Mouse (Mus musculus): ENCODE results near the gene Ttc24. TPM values are rescaled to one million over a fixed set of nuclear protein-coding genes. Genes with fewer than 3 reads are reported as not detected.

Ttc24 gene
- not detected in 2 replicates for polyA plus RNA-seq (2012; rRNA removed; ENCODE audit: low replicate concordance)

GRCm38 (mm10) chr3:88078204-88078603 is at the start of gene Ttc24:
Gene Ttc24 (minus strand): TSS chr3:88078304.

GRCm38 (mm10) chr3:88081345-88082223 is 3.5 kb upstream of the Ttc24 start, which contains the start of gene Iqgap3:
Gene Iqgap3 (plus strand): TSS chr3:88081971.

DNA sequence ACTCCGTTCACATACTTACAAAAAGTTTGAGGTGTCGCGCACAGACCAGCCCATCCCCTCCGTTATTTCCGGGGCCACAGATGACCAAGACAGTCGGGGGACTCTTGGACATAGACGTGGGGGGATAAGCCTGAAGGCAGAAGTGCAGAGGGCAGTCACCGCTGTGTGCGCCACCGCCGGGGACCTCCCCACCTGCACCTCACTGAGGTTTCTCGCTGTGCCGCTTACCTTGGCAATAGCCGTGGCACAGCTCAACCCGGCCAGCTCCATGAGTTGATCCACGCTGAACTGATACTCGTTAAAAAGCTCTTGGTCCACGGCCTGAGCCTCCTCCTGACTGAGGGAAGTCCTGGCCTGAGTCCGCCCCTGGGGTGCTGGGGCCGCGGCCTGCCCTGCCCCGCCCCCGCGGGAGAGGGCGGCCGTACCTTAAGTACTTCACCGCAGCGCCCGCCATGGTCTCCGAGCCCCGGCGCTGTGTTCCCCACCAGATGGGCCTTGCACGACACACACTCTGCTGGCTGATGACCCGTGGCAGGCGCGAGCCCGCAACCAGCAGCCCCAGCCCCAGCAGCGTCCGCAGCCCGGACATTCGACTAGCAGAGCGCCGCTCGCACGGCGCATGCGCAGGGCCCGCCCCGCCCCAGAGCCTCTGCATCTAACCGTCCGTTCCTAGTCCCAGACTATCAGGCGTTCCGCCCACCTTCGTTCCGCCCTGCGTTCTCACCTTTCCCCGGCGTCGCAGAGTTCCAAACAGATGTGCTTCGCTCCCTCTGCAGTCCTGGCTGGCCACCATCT is 20.0 kb downstream of the Ttc24 start, which contains the start of gene Naxe:
Gene Naxe, minus strand, starts transcription at position 594 of the 795 bp plus-strand sequence.

DNA sequence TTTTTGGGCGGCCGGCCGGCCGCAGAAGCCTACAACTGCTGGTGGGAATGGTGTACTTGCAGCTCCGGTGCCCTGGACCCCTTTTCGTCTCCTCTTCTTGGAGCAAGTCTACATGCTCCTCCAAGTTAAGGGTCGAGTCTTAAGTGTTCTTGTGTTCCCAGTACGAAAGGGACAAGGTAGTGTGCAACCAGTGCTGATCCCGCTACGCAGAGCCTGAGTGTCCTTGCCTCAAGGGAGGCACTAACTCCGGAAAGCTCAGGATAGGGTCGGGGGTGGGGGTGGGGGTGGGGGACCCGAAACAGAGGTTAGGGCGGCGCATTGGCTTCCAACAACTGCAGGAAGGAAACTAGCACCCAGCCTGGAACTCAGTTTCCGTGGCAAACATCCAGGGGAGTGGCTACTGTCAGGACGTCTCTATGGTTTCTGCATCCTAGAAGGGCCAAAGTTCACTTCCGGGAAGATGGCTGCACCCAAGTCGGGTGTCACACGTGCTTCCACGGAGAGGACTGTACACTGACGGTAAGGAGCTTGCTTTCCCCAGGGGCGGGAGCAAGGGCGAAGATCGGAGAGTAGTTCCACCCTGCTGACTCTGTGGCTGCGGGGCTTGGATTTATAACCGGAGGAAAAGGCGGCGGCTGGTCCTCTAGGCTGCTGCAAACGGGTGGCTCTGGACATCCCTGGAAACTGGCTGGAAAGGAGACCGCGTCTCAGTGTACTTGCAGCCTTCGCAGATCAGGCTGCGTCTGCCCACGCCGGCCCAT is 35.3 kb downstream of the Ttc24 start, which contains the start of gene Gpatch4:
Gene Gpatch4, plus strand, starts transcription at position 448 of the 761 bp plus-strand sequence.

GRCm38 (mm10) chr3:88027434-88028186 is 50.5 kb downstream of the Ttc24 start, which contains the start of gene Hapln2:
Gene Hapln2 (minus strand): TSS chr3:88027583.

Other genes with a start within 250 kb of the Ttc24 start
- 13.9 and 25.6 TPM in 2 replicates for gene Sh2d2a, start 231.5 kb downstream of the Ttc24 start, polyA plus RNA-seq (2012; rRNA removed; ENCODE audit: low replicate concordance)
- 28.7 and 33.3 TPM in 2 replicates for gene Prcc, start 192.7 kb downstream of the Ttc24 start, polyA plus RNA-seq (2012; rRNA removed; ENCODE audit: low replicate concordance)
- 51.3 and 106 TPM in 2 replicates for gene Hdgf, start 172.0 kb downstream of the Ttc24 start, polyA plus RNA-seq (2012; rRNA removed; ENCODE audit: low replicate concordance)
- gene Mrpl24, start 158.8 kb downstream of the Ttc24 start, polyA plus RNA-seq (2012; rRNA removed; ENCODE audit: low replicate concordance) = 26.0 and 58.0 TPM in 2 replicates
- gene Isg20l2, start 148.0 kb downstream of the Ttc24 start, polyA plus RNA-seq (2012; rRNA removed; ENCODE audit: low replicate concordance) = 13.4 and 17.8 TPM in 2 replicates
- 34.7 and 39.2 TPM in 2 replicates for gene Rrnad1, start 147.6 kb downstream of the Ttc24 start, polyA plus RNA-seq (2012; rRNA removed; ENCODE audit: low replicate concordance)
- 1.8 and 4.6 TPM in 2 replicates for gene Crabp2, start 129.6 kb downstream of the Ttc24 start, polyA plus RNA-seq (2012; rRNA removed; ENCODE audit: low replicate concordance)
- 5.5 and 8.3 TPM in 2 replicates for gene Nes, start 107.2 kb downstream of the Ttc24 start, polyA plus RNA-seq (2012; rRNA removed; ENCODE audit: low replicate concordance)
- 0.06 and 0.08 TPM in 2 replicates for gene Bcan, start 78.1 kb downstream of the Ttc24 start, polyA plus RNA-seq (2012; rRNA removed; ENCODE audit: low replicate concordance)
- 0.10 and 0.45 TPM in 2 replicates for gene Hapln2, start 50.7 kb downstream of the Ttc24 start, polyA plus RNA-seq (2012; rRNA removed; ENCODE audit: low replicate concordance)
- gene Gpatch4, start 35.2 kb downstream of the Ttc24 start, polyA plus RNA-seq (2012; rRNA removed; ENCODE audit: low replicate concordance) = 4.2 and 6.0 TPM in 2 replicates
- 68.0 and 109 TPM in 2 replicates for gene Naxe, start 19.8 kb downstream of the Ttc24 start, polyA plus RNA-seq (2012; rRNA removed; ENCODE audit: low replicate concordance)
- gene Iqgap3, start 3.7 kb upstream of the Ttc24 start, polyA plus RNA-seq (2012; rRNA removed; ENCODE audit: low replicate concordance) = 2.2 TPM in 2 replicates
- 100 and 138 TPM in 2 replicates for gene Mef2d, start 64.1 kb upstream of the Ttc24 start, polyA plus RNA-seq (2012; rRNA removed; ENCODE audit: low replicate concordance)
- gene Rhbg, start 176.4 kb upstream of the Ttc24 start, polyA plus RNA-seq (2012; rRNA removed; ENCODE audit: low replicate concordance) = 2.0 and 2.6 TPM in 2 replicates
- gene Gm38392, start 208.9 kb upstream of the Ttc24 start, polyA plus RNA-seq (2012; rRNA removed; ENCODE audit: low replicate concordance) = 0.19 and 0.33 TPM in 2 replicates
- gene Tsacc, start 218.7 kb upstream of the Ttc24 start, polyA plus RNA-seq (2012; rRNA removed; ENCODE audit: low replicate concordance) = 1.7 and 6.5 TPM in 2 replicates
- 76.3 and 150 TPM in 2 replicates for gene Cct3, start 218.8 kb upstream of the Ttc24 start, polyA plus RNA-seq (2012; rRNA removed; ENCODE audit: low replicate concordance)
- gene Glmp, start 246.7 kb upstream of the Ttc24 start, polyA plus RNA-seq (2012; rRNA removed; ENCODE audit: low replicate concordance) = 192 and 236 TPM in 2 replicates

Measured in mammary gland, adult 2 months (tissue).